Mouse (Mus musculus) left cerebral cortex, postnatal 14 days (tissue): ENCODE results near the gene Psmc3ip. TPM values are rescaled to one million over a fixed set of nuclear protein-coding genes. Genes with fewer than 3 reads are reported as not detected.
A peak's percentile ranks its signal among the peaks of the same experiment; 100 is the strongest.

ENCODE experiments used
- DNase-seq, 2 experiments: peaks; one replicate each; pipeline ENCODE4 v3.0.0; 2021 to 2022; ENCODE audit warnings: low spot score in 2 of 2, mixed read lengths in 1 of 2
- intact Hi-C: fragments of 180-260 bp; cut with DNase I; formaldehyde crosslinking; loops from one replicate; pipeline ENCODE4 v1.15.1; 2025
- microRNA-seq, 2 experiments: library from miRNA; unstranded; fragments of <30 nt; microRNA quantifications; one replicate each; pipeline ENCODE4 v1.2.0; 2022
- total RNA-seq, 2 experiments: library from RNA; stranded (reverse); gene quantifications; 2 replicates each; pipeline ENCODE4 v1.2.3; 2021

The Psmc3ip gene
- total RNA-seq, 2 experiments from 2014 or later: 3.7 to 4.0 TPM

DNA sequence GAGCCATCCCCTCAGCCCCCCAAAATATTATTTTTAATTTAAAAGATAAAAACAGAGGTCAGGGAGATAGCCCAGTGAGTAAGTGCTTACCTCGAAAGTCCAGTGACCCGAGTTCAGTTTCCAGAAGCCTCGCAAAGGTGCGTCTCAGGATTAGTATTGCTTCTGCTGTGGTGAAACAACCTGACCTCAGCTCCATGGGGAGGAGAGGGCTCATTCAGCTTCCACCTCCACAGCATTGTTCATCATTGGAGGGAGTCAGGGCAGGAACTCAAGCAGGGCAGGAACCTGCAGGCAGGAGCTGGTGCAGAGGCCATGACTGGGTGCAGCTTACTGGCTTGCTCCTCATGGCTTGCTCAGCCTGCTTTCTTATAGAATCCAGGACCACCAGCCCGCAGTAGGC is 34.2 kb downstream of the Psmc3ip start:
- no peak for DNase-seq
- intact Hi-C loops: no loop called here

- peak in 1 of 2 experiments; percentile 57 for DNase-seq
- intact Hi-C loops: no loop called here
Observed at GRCm38 (mm10) chr11:101060126-101060525, 35.1 kb downstream of the Psmc3ip start.

DNA sequence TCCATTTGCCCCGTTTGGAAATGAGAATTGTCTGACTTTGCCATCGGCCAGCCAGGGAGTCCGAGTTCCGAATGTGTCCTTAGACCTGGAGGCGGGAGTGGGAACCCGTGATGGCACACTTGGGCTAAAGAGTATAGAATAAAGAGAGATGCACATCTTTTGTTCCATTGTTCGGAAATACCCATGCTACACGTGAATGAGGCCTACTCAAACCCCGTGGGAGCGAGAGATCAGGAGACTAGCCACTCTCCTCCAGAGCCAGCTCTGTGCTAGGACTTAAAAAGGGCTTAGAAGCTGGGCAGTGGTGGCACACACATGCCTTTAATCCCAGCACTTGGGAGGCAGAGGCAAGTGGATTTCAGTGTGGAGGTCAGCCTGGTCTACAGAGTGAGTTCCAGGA is 35.8 kb downstream of the Psmc3ip start:
- intact Hi-C loops: loop anchor here (2.0 to 5.0 kb wide), 2 partner anchors 47 to 77 kb away; no protein-coding TSS in a partner anchor
- no peak for DNase-seq

DNA sequence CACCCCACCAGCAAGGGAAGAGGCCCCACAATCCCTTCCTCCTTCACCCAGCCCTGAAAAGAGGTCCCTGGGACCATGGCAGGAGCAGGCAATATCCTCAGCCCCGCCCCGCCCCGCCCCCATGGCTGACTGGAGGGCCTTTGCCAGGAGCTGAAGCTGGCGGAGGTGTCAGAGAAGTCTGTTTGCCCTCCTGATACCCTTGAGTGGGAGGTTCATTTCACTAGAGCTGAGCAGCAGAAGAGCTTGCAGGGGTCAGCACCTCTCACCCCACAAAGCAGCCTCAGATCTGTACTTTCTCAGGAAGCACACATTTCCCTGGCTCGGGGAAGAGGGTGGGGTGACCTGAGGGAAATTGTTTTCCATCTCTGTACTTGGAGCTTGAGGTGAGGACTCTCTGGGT is 36.5 kb downstream of the Psmc3ip start:
- DNase-seq: no peak
- intact Hi-C loops: loop anchor here (2.0 to 5.0 kb wide), 2 partner anchors 46 to 76 kb away; no protein-coding TSS in a partner anchor

DNA sequence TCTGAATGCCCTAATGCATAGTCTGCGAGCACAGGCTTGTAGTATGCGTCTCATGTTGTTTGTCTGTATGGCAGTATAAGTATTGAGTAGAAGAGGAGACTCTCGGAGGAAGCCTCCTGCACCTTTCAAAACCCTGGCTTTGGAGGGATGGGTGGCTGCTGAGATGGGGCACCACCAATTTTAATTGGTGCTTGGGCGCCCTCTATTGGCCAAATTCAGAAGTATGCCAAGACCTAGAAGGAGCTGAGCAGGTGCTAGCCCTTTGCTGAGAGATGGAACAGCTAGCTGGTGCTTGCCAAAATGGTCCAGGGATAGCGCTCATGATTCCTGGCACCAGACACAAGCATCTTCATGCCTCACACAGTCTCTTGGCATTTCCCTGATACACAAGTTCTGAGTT is 37.4 kb downstream of the Psmc3ip start:
- intact Hi-C loops: loop anchor here (2.0 to 5.0 kb wide), 2 partner anchors 46 to 75 kb away; no protein-coding TSS in a partner anchor
- peak; percentile 87 to 88 for DNase-seq

GRCm38 (mm10) chr11:101056885-101057284 is 38.4 kb downstream of the Psmc3ip start:
- intact Hi-C loops: loop anchor here (5.0 kb wide), 1 partner anchor 45 kb away; no protein-coding TSS in a partner anchor
- no peak for DNase-seq

DNA sequence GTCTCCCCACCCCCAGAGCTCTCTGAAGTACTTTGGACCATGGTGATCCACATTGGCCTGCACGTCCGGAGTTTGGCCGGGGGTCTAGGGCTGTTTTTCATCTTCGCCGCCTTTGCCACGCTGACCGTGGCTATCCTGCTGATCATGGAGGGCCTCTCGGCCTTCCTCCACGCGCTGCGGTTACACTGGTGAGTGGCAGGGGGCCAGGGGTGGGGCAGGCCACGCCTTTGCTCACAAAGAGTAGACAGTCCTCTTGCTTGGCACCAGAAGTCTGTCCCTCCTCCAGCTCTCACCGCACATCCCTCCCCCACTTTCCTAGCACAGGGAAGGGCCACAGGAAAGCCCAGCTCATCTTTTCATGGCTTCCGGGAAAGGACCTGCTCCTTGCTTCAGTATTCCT is 39.8 kb downstream of the Psmc3ip start:
- intact Hi-C loops: loop anchor here (5.0 kb wide), 1 partner anchor 43 kb away; no protein-coding TSS in a partner anchor
- no peak for DNase-seq

DNA sequence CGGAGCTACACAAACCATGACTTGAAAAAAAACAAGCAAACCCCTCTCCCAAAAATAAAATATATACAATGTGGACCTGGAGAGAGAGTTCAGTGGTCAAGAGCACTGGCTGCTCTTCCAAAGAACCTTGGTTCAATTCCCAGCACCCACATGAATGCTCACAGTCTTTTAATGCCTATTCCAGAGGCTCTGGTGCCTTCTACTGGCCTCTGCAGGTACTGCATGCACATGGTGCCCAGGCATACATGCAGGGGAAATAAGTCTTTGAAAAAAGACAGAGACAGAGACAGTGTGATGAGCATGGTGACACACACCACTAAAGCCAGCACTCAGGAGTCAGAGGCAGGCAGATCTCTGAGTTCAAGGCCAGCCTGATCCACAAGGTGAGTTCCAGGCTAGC is 41.3 kb downstream of the Psmc3ip start:
- no peak for DNase-seq
- intact Hi-C loops: no loop called here

- no peak for DNase-seq
- intact Hi-C loops: no loop called here
Observed at GRCm38 (mm10) chr11:101052751-101053473, 42.3 kb downstream of the Psmc3ip start.

- intact Hi-C loops: no loop called here
- no peak for DNase-seq
Observed at GRCm38 (mm10) chr11:101051617-101052016, 43.6 kb downstream of the Psmc3ip start.

DNA sequence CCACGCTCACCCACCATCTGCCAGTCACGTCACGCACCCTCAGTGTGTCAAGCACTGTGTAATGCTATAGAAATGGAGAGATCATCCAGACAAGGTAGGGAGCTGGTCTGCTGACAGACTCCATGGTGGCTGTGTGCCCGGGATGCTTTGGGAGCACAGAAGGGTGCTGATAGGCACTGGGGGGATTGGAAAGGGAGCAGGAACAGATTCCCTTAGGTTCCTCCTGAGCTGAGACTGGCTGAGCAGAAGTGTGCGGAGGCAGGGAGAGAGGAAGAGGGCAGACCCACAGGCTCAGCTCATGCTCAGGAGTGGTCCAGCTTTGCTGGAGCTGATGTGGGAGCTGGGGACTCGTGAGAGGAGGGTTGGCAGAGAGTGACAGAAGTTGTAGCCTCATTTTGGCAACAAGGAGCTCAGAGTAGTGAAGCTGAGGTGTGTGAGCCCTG is 44.2 kb downstream of the Psmc3ip start:
- intact Hi-C loops: no loop called here
- DNase-seq: no peak

GRCm38 (mm10) chr11:101050359-101050758 is 44.9 kb downstream of the Psmc3ip start:
- no peak for DNase-seq
- intact Hi-C loops: no loop called here

GRCm38 (mm10) chr11:101047502-101047901 is 47.7 kb downstream of the Psmc3ip start:
- DNase-seq: no peak
- intact Hi-C loops: no loop called here

GRCm38 (mm10) chr11:101046440-101046839 is 48.8 kb downstream of the Psmc3ip start:
- no peak for DNase-seq
- intact Hi-C loops: no loop called here

DNA sequence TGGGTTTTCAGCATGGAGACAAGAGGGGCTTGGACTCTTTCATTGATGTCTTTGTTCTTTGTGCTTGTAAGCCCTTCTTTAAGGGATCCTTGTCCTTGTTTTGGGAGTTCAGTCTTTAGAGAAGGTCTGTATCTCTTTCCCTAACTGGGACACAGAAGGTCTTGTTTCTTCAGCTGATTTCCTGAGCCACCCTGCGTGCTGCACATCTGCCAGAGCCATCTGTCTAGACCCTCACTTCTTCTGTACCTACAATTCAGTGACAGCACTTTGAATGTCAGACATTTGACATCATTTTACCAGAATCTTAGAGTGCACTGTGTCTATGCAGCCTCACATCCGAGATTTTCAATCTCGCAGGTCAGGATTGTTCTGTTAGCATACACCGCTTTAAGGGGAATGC is 49.4 kb downstream of the Psmc3ip start:
- DNase-seq: no peak
- intact Hi-C loops: no loop called here

Small RNA genes lying within 50 kb of the gene (microRNA-seq; reads per million reads assigned to microRNA genes)
- 0 reads per million in 2 experiments for gene Gm27626

Other genes with a start within 250 kb of the Psmc3ip start
- gene Stat5b, start 244.7 kb downstream of the Psmc3ip start, total RNA-seq: 10 to 100 TPM; 14.6 to 19.9 TPM
- gene Stat5a, start 236.1 kb downstream of the Psmc3ip start, total RNA-seq: 1 to 10 TPM; 2.5 to 2.6 TPM
- gene Stat3, start 155.9 kb downstream of the Psmc3ip start, total RNA-seq: 10 to 100 TPM; 32.9 to 34.2 TPM
- 10 to 100 TPM; 19.8 to 23.2 TPM for gene Cavin1, start 124.5 kb downstream of the Psmc3ip start, total RNA-seq
- gene Atp6v0a1, start 86.0 kb downstream of the Psmc3ip start, total RNA-seq: 100 to 1,000 TPM; 489 to 499 TPM
- 10 to 100 TPM in 1 of 2 experiments, 1 to 10 TPM in 1; 7.3 to 11.9 TPM for gene Naglu, start 25.4 kb downstream of the Psmc3ip start, total RNA-seq
- 1 to 10 TPM in 1 of 2 experiments, under 1 TPM in 1; 0.42 to 1.1 TPM for gene Hsd17b1, start 17.0 kb downstream of the Psmc3ip start, total RNA-seq
- gene Coasy, start 12.9 kb downstream of the Psmc3ip start, total RNA-seq: 10 to 100 TPM; 31.1 to 32.0 TPM
- 10 to 100 TPM; 44.9 to 49.9 TPM for gene Mlx, start 8.2 kb downstream of the Psmc3ip start, total RNA-seq
- gene Retreg3, start 24.5 kb upstream of the Psmc3ip start, total RNA-seq: 10 to 100 TPM; 53.9 to 58.8 TPM
- gene Tubg1, start 24.5 kb upstream of the Psmc3ip start, total RNA-seq: 10 to 100 TPM; 52.1 to 52.7 TPM
- gene Tubg2, start 60.5 kb upstream of the Psmc3ip start, total RNA-seq: 10 to 100 TPM; 49.0 to 49.5 TPM
- 100 to 1,000 TPM; 124 to 128 TPM for gene Cntnap1, start 75.1 kb upstream of the Psmc3ip start, total RNA-seq
- gene Plekhh3, start 75.9 kb upstream of the Psmc3ip start, total RNA-seq: 10 to 100 TPM in 1 of 2 experiments, 1 to 10 TPM in 1; 7.7 to 10.2 TPM
- under 1 TPM; 0.19 to 0.26 TPM for gene Ccr10, start 80.0 kb upstream of the Psmc3ip start, total RNA-seq
- gene Ezh1, start 131.0 kb upstream of the Psmc3ip start, total RNA-seq: 10 to 100 TPM; 32.4 TPM
- gene Ramp2, start 150.6 kb upstream of the Psmc3ip start, total RNA-seq: 10 to 100 TPM; 40.4 to 44.7 TPM
- 10 to 100 TPM; 74.6 to 86.7 TPM for gene Vps25, start 158.3 kb upstream of the Psmc3ip start, total RNA-seq
- gene Wnk4, start 165.1 kb upstream of the Psmc3ip start, total RNA-seq: 1 to 10 TPM; 4.7 to 5.7 TPM
- under 1 TPM; 0.27 to 0.59 TPM for gene Cntd1, start 183.6 kb upstream of the Psmc3ip start, total RNA-seq
- gene Coa3, start 183.7 kb upstream of the Psmc3ip start, total RNA-seq: 100 to 1,000 TPM in 1 of 2 experiments, 10 to 100 TPM in 1; 97.6 to 101 TPM
- gene Becn1, start 206.8 kb upstream of the Psmc3ip start, total RNA-seq: 100 to 1,000 TPM; 198 to 207 TPM
- 100 to 1,000 TPM in 1 of 2 experiments, 10 to 100 TPM in 1; 99.8 to 111 TPM for gene Psme3, start 220.8 kb upstream of the Psmc3ip start, total RNA-seq
- 1 to 10 TPM; 3.4 to 5.4 TPM for gene Aoc2, start 229.6 kb upstream of the Psmc3ip start, total RNA-seq
- 1 to 10 TPM; 1.8 to 2.9 TPM for gene Aoc3, start 235.2 kb upstream of the Psmc3ip start, total RNA-seq